Mouse (Mus musculus): Measurements from ENCODE around the gene Trpm2.
A peak's percentile ranks its signal among the peaks of the same experiment; 100 is the strongest.
"Not testable (repeated sequence)": the region's sequence is repeated elsewhere in the genome, so short reads cannot be mapped to it uniquely, and the experiment has no call there.

The Trpm2 gene

GRCm38 (mm10) chr10:77970481-77970880 lies at the start of gene Trpm2:
Gene Trpm2 (minus strand): TSS chr10:77970563.
- no peak for DNase-seq

DNA sequence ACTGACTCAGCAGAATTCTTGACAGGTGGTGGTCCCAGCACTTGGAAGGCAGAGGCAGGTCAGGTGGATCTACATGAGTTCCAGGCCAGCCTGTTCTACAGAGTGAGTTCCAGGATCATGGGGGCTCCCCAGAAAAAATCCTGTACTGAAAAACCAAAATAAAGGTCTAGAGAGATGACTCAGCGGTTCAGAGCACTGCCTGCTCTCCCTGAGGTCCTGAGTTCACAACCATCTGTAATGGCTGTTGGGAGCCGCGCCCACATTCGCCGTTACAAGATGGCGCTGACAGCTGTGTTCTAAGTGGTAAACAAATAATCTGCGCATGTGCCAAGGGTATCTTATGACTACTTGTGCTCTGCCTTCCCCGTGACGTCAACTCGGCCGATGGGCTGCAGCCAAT lies 49.6 kb upstream of the Trpm2 start:
- DNase-seq, result not testable (repeated sequence)

GRCm38 (mm10) chr10:78019291-78019690 lies 48.9 kb upstream of the Trpm2 start:
- no peak for DNase-seq

DNA sequence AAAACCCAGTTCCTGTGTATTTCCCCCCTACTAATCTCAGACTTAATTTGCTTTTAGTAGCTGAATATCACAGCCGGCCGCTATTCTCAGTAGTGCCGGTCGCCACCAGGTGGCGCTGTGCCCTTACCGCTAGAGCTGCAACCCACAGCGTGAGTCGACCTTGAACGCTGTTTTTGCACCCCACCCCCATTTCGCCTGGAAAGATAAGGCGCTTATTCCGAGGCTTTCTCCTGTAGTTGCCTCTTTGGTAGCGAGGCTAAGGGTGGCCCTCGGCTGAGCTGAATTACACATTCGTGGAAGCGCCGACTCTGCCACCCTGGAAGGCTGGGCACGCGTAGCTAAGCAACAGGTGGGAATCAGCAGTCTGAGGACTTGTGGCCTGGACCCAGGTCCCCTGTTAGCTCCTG lies 48.4 kb upstream of the Trpm2 start:
- DNase-seq, result peak; percentile 62 to 71

DNA sequence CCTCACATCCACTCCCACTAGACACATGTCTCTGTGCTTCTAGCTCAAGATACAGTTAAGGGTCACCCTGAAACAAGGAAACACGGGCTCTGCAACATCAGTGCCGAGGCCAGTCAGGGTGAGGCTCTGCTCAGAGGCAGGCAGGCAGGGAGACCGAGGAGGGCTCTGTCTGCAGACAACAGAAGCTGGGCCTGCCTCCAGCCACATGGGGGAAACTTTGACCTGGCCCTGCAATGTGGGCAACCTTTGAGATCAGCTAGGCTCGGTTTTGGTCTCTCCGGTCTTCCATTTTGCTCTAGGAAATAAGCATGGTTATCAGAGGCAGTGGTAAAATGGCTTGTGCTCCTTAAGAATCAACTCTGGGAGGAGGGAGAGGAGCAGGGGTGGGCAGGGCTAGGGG lies 46.0 kb upstream of the Trpm2 start:
- DNase-seq, result no peak

DNA sequence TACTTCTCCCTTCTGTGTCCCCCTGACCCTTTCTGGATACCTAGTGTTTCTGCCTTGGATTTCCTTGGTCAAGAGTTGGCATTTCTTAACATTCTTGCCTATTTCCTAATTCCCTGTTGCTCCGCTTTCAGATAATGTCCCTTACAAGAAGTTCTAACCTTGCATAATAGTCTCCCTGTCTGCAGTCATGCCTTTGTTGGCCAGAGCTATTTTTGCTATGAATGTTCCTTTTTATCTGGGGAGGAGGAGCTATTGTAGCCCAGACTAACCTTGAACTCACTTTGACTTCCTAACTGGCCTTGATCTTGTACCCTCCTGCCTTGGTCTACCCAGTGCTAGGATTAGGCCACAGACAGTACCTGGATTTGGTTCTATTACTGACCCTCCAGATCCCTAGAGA lies 45.1 kb upstream of the Trpm2 start:
- DNase-seq, result no peak

- no peak for DNase-seq
These were observed 42.5 kb upstream of the Trpm2 start for GRCm38 (mm10) chr10:78012661-78013495.

- DNase-seq, result not testable (repeated sequence)
These were observed 40.8 kb upstream of the Trpm2 start for GRCm38 (mm10) chr10:78011116-78011515.

GRCm38 (mm10) chr10:78010335-78010734 lies 40.0 kb upstream of the Trpm2 start:
- DNase-seq, result no peak

GRCm38 (mm10) chr10:78009945-78010293 lies 39.6 kb upstream of the Trpm2 start, which contains the start of gene Pfkl:
Gene Pfkl (minus strand): TSS chr10:78010083.
- no peak for DNase-seq

- peak; percentile 96 to 97 for DNase-seq
These were observed 39.0 kb upstream of the Trpm2 start for GRCm38 (mm10) chr10:78009184-78009944.

DNA sequence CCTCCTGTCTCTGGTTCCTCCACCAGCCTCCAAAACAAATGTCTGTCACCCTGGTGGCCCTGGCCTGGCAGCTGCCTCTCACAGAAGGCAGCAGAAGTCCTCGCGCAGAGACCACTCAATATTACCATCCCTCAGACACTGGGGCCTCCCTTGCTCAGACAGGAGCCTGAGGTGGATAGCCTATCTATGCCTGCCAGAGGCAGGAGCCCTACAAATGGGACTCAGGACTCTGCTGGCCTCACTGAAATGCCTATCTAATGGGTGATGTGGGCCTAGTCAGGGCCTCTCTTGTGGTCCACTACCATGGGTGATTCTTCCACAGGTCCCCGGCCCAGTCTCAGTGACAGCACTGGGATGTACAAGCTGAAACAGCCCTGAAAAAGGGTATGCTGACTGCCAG lies 37.8 kb upstream of the Trpm2 start:
- no peak for DNase-seq

DNA sequence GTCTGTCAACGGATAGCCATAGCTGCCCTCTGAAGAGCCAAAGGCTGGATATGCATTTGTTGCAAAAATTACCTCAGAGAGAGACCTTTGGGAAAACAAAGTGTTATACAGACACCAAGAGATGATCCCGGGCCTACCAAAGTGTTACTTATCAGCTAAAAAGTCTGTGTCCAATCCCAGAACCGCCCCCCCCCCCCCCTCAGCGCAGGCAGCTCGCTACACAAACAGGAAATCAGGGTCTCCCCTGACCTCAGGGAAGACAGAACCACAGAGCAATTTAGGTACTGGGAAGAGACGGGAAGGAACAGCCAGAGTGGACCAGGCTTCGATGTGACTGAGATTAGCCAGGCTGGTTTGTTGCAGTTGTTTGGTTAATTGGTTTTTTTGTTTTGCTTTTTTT lies 36.8 kb upstream of the Trpm2 start:
- no peak for DNase-seq

DNA sequence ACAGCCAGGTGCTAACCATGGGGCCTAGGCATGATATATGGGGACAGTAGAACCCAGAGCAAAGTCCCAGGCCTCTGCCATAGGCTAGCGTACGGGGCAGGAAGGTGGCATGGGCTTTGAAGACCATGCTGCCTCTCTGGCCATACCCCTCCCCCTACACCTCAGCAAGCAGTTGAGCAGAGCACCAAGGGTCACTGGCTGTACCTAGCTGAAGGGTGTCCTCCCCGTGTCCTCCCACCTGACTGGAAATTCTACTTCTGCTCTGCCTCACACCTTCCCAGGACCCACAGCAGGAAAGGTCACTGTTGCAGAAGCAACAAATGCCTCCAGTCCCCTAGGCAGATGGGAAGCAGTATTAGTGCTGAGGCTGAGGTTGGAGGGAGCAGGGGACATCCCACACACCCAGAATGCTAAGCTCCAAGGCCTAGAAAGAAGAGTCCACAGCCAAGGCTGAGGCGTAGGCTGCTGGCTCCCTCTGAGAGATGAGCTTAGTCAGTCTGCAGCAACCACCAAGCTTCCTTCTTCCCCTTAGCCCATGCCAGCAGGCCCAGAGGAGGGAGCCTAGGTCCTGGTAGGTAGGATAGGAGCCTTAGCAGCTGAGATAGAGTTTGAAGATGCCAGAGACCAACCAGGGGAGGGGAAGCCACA lies 35.6 kb upstream of the Trpm2 start:
- no peak for DNase-seq

DNA sequence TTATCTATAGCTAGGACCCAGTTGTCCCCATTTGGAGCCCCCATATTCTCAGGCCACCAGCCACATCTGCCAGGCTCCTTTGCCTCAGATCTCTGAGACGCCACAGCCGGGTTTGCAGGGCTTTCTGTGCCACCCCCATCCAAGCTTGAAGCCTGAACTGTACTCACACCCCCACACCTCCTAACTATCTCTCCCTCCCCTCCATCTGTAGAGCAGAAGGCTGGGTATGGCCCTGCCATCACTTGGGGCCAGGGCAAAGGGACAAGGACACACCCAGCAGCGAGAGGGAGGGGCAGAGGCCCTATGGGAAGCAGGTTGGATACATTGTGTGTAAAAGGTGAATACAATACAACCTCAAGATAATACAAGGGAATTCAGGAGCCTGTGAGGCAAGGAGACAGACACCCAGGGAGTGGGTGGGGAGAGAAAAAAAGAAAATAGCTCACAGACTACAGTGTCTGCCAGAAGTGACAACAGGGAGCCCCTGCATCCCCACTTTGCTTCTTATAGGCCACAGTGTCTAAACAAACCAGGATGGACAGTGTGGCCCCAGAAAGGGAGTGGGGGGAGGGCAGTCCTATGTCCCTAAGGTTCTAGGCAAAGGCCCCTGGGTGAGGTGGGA lies 34.2 kb upstream of the Trpm2 start:
- DNase-seq, result no peak

- no peak for DNase-seq
These were observed 32.0 kb upstream of the Trpm2 start for GRCm38 (mm10) chr10:78002316-78002715.

DNA sequence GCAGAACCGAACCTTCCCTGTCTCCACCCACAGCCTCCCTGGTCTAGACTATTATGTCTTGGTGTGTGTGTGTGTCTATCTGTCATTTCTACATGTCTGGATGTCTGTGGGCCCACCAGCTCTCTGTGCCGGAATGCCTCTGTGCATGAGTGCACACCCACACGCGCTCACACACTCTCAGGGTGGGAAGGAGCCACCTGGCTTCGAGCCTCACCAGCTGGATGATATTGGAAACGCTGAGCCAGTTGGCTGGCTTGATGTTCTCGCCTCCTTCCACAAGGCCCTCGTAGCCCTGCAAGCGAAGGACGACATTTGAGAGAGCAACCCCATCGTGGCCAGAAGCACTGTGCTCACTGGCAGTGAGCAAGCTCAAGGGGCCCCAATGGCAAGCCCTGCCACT lies 31.4 kb upstream of the Trpm2 start:
- DNase-seq, result no peak

- DNase-seq, result no peak
These were observed 29.8 kb upstream of the Trpm2 start for GRCm38 (mm10) chr10:78000200-78000599.

DNA sequence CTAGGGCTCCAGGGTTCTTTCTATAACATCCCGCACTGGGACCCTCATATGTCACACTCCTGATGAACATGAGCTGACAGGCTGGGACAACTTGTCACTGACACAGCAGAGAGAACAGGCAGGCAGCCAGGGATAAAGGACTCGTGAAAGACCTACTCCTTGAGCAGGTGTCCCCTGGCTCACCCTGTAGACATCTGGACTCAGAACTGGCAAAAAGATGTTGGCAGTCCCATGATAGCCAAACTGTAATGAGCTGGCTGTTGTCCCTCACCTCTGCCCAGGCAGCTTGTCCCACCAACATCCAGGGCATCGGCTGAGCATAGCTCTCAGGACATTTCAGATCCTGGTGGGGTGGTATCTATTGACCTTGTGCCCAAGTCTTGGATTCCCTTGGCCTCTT lies 25.3 kb upstream of the Trpm2 start:
- no peak for DNase-seq

DNA sequence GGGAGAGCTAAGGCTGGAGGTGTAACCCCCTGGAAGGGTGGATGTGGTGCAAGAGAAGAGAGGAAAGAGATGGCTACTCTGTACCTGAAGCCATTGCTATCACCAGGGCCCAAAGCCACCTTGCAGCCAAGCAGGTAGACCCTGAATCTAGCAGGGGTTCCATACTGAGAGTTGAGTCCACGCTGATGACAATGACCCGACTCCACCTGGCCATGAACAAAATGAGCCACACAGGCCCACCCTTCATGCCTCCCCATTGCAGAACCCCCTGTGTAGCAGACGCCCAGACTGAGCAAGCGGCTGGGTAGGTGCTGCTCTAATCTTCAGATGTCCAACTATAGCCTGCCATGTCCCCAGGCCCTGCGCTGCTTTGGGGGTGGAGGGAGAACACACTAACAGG lies 15.4 kb upstream of the Trpm2 start:
- no peak for DNase-seq

DNA sequence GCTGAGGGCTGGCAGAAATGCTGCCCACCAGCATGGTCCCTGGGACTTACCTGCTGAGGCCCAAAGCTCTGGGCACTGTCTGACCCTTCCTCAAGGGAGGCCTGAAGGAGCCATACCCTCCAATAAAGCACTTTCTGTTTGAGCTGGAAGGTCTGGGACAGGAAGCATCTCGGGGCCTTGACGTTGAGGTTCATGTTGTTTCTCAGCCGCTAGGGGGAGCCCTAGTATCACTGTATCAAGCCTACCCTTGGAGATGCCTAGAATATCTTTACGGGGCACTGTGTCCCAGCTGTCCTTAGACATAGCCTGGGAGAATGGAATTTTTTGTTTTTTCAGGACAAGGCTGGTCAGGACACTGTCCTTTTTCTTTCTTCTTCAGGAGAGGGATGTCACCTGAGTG lies 14.3 kb upstream of the Trpm2 start:
- peak; percentile 55 to 58 for DNase-seq

DNA sequence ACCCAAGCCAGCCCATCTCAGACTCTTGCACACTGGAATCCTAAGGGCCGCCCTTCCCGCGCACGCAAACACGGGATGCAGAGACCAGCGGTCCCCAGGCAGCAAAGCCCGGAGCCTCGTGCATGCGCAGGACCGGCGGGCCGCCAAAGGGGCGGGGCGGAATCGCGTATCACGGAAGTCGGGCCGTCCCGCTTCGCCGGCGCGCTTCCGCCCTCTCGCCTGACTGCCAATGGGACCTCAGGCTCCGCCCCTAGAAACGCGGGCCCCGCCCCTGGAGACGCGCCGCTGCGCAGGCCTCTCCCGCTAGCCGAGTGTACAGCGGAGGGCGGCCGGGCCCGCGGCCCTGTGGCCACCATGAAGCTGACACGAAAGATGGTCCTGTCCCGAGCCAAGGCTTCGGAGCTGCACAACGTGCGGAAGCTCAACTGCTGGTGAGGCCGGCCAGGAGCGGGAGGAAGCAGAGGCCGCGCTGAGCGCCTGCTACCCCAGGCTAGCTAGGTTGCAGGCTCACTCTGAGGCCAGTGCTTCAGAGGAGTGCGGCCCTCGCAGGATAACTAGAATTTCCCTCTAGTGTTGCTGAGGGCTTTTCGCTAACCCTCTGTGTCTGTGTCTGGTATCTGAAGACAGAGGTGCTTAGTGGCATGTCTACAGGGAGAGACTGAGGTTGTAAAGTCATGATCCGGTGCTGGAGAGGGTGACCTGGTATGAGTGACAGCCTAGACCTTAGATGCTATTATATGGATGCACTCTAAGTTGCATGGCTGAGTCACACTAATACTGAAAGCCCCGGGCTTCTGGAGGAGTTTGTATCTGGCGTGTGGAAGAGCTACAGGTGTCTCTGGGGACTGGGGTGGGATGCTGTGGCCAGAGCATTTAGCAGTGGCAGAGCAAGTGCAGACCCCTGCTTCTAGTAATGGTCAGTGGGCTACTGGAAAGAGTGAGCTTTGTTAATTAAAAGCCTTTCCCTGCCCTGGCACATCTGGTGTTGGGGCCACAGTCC lies 8.3 kb upstream of the Trpm2 start, which contains the start of gene 1810043G02Rik:
1810043G02Rik (plus strand) TSS at position 174 of the 1,000 bp plus-strand sequence.
- peak; percentile 99 to 100 for DNase-seq

Measured in thymus, postnatal 36 days (tissue).